Mouse (Mus musculus): Measurements from ENCODE around the gene Tet3.

DNA sequence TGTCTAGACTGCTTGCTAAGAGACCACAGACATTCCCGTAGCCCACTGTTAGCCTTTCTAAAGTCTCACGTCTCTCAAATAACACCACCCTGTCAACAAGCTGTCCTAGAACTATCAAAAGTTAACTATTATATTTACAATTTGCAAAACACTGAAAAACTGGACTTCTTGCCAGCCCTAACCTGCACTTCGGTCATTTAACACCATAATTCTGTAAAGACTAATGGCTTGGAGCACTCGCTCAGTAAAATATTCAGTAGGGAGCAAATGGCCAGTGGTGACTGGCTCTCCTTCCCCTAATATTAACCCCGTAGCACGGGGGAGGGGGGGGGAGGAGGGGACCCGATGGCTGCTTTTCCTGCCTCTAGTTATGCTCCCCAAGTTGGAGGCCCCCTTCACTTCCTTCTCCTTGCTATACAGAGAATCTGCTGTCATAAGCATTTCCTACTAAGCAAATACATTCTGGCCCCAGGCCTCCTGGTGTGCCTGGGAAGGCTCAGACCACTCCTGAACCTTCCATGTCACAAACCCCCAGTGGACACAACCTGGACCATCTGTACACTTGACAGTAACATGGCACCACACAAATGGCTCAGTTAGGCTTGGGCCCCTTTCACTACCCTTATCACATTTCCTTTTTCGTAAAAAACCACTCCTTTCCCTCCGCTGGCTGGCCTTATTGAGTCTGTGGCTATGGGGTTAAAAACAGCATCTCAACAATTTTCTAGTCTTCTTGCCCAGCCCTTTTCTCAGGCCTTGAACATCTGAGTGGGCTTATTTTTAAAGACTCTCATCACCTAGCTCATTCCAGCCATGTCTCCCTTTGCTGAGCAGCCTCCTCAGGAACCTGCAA is 8.2 kb downstream of the Tet3 start:
- TF ChIP-seq EP300 (IDR thresholded peaks at IDR 0.05; ENCODE audit: insufficient read depth, low read depth, low read length) (no peak), CTCF (IDR thresholded peaks at IDR 0.05; ENCODE audit: low read depth, low read length) (no peak)

Measured in ES-Bruce4 (cell line).